Mouse (Mus musculus) embryonic fibroblast, embryonic 13.5 days (primary cell): ENCODE data around the gene Vmn1r53. TPM values are rescaled to one million over a fixed set of nuclear protein-coding genes. Genes with fewer than 3 reads are reported as not detected.
"Not testable (repeated sequence)": the region's sequence is repeated elsewhere in the genome, so short reads cannot be mapped to it uniquely, and the experiment has no call there.

Source experiments
- H3K27ac ChIP-seq: 2 replicates; pipeline ENCODE4 v1.5.1; 2012; ENCODE audit warnings: low read length, control low read depth, inconsistent platforms; ENCODE audit not compliant: insufficient read depth
- H3K4me1 ChIP-seq: 2 replicates; pipeline ENCODE4 v1.6.1; 2011; ENCODE audit warnings: low read length; ENCODE audit not compliant: control insufficient read depth, insufficient read depth
- H3K4me3 ChIP-seq: 2 replicates; pipeline ENCODE4 v1.5.1; 2011; ENCODE audit warnings: mild to moderate bottlenecking, control low read depth, low read length; ENCODE audit not compliant: insufficient read depth
- CTCF ChIP-seq: IDR thresholded peaks from 2 replicates; pipeline ENCODE4 v1.5.1; 2011; ENCODE audit warnings: mild to moderate bottlenecking, control low read depth, low read length, moderate library complexity, borderline replicate concordance; ENCODE audit not compliant: insufficient read depth
- POLR2A ChIP-seq: IDR thresholded peaks from 2 replicates; pipeline ENCODE4 v1.6.1; 2011; ENCODE audit warnings: low read depth, mild to moderate bottlenecking, control low read depth, low read length, moderate library complexity
- polyA plus RNA-seq: library from polyadenylated mRNA; stranded (reverse); fragments of >200 nt; gene quantifications from 2 replicates; pipeline ENCODE4 v1.2.4, GENCODE M21; 2011; ENCODE audit warnings: low read depth; ENCODE audit not compliant: missing spikeins, insufficient read length

Gene Vmn1r53
- not detected in 2 replicates for polyA plus RNA-seq

DNA sequence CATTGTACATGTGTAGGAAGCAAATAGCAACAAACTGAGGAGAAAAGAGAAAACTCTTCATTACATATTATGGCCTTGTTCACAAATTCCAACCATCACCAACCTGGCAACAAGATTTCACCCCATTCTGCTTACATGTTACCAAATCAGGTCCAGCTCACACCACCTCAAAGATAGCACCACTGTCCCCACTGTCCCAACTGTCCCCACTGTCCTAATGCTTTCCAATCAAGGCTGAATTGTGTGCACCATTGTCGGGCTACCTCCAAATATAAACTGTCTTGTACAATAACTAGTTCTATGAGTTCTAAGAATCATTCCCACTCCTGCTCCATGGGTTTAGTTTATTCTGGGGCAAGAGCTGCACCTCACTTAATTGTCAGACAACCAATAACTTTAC lies at the start of gene Vmn1r53:
Vmn1r53 (minus strand) TSS at position 101 of the 400 bp plus-strand sequence.
- Histone ChIP-seq H3K4me1 (no peaks in the 10 kb centered on the region), H3K27ac (no peak within 1 kb of the TSS), H3K4me3 (no peak within 1 kb of the TSS)
- TF ChIP-seq CTCF: no peak

DNA sequence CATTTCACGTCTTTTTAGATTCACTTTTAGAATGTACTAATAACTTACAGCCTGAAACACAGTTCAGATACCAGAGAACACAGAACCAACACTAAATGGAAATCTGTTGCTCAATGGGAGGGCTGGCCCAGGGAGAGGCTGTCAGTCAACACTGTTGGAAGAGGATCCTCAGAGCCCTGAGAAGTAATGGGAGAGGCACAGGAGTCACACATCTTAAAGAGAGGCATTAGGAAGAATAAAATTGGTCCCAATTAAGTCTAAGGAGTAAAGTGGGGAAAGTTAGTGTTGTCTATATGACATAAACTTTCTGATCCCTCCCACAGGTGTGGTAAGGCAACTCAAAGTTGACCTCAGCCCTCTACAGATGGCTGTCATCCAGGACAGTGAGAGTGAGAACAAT lies 21.8 kb upstream of the Vmn1r53 start, which contains the start of gene Vmn1r54:
Vmn1r54 (plus strand) TSS at position 301 of the 400 bp plus-strand sequence.
- no peak within 1 kb of the TSS for H3K4me3 ChIP-seq
- TF ChIP-seq CTCF (no peak), POLR2A (no peak)
- H3K4me1 ChIP-seq: no peaks in the 10 kb centered on the region
- H3K27ac ChIP-seq: no peak within 1 kb of the TSS

- TF ChIP-seq CTCF: no peak
- TF ChIP-seq POLR2A: no peak
- H3K4me1 ChIP-seq: no peaks in the 10 kb centered on the region
Observed at GRCm38 (mm10) chr6:90244019-90244418, 19.8 kb upstream of the Vmn1r53 start.

DNA sequence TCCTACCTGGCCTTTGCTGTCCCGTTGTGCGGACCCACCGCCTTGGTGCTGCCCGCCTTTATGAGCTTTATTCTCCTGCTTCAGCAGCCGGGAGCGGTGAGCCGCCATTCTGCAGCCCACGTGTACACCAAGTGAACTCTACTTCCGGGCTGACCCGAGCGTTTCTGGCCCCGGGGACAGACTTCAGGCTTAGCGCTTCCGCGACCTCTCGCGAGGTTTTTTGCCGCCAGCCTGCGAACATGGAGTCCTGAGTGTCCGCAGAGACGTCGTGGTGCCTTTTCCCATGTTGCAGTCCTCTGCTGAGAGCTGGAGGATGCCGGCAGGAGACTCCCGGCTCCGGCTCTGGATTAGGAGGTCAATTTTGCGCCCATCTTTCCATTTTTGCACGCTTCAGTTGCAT lies 8.4 kb upstream of the Vmn1r53 start:
- TF ChIP-seq POLR2A: no peak
- no peak for TF ChIP-seq CTCF
- Histone ChIP-seq H3K4me1 (no peaks in the 10 kb centered on the region), H3K4me3 (no peak overlapping the region), H3K27ac (no peak overlapping the region)

More at GRCm38 (mm10) chr6:90244019-90244418, 19.8 kb upstream of the Vmn1r53 start:
- Histone ChIP-seq H3K27ac (no peak overlapping the region), H3K4me3 (no peak overlapping the region)

GRCm38 (mm10) chr6:90232114-90232513 lies 7.9 kb upstream of the Vmn1r53 start:
- H3K27ac ChIP-seq, H3K4me1 ChIP-seq, H3K4me3 ChIP-seq: not testable (repeated sequence)

DNA sequence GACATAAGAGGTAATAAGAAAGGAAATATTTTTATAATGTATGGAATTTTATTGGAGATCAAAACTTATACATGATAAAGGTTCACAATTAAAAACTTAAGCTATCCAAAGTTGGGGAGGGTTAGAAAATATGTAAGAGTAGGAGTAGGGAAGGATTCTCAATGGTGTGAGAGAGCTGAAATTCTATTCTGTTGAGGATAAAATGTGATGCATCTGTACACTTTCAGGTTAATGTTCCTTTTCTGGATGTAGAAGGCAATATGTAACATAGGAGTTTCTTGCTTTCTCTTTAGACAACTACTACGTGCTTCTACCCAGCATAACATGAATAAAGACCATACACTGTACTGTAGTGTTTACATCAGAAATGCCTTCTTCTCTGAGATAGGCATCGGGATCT lies 21.7 kb downstream of the Vmn1r53 start, which contains the start of gene V1ra8:
V1ra8 (plus strand) TSS at position 301 of the 400 bp plus-strand sequence.
- H3K27ac ChIP-seq, H3K4me3 ChIP-seq, H3K4me1 ChIP-seq: not testable (repeated sequence)

- no peaks in the 10 kb centered on the region for H3K4me1 ChIP-seq
- no peak for TF ChIP-seq CTCF
- no peak for TF ChIP-seq POLR2A
- no peak within 1 kb of the TSS for H3K4me3 ChIP-seq
- H3K27ac ChIP-seq: no peak within 1 kb of the TSS
Observed at GRCm38 (mm10) chr6:90174508-90174907, 49.7 kb downstream of the Vmn1r53 start, which contains the start of gene Vmn1r52. Gene Vmn1r52, plus strand, starts transcription at chr6:90174808.

Other genes with a start within 250 kb of the Vmn1r53 start
- not detected in 2 replicates for gene Vmn1r47, start 208.3 kb downstream of the Vmn1r53 start, polyA plus RNA-seq
- not detected in 2 replicates for gene Vmn1r48, start 187.6 kb downstream of the Vmn1r53 start, polyA plus RNA-seq
- not detected in 2 replicates for gene Vmn1r49, start 145.9 kb downstream of the Vmn1r53 start, polyA plus RNA-seq
- not detected in 2 replicates for gene Vmn1r50, start 123.0 kb downstream of the Vmn1r53 start, polyA plus RNA-seq
- not detected in 2 replicates for gene Vmn1r51, start 101.8 kb downstream of the Vmn1r53 start, polyA plus RNA-seq
- gene Vmn1r52, start 49.6 kb downstream of the Vmn1r53 start, polyA plus RNA-seq: not detected in 2 replicates
- gene V1ra8, start 21.6 kb downstream of the Vmn1r53 start, polyA plus RNA-seq: not detected in 2 replicates
- gene Vmn1r54, start 21.9 kb upstream of the Vmn1r53 start, polyA plus RNA-seq: not detected in 2 replicates
- not detected in 2 replicates for gene BC048671, start 76.8 kb upstream of the Vmn1r53 start, polyA plus RNA-seq
- gene Chst13, start 100.7 kb upstream of the Vmn1r53 start, polyA plus RNA-seq: not detected in 2 replicates
- gene Uroc1, start 108.8 kb upstream of the Vmn1r53 start, polyA plus RNA-seq: not detected in 2 replicates
- 14.2 and 14.7 TPM in 2 replicates for gene Zxdc, start 145.1 kb upstream of the Vmn1r53 start, polyA plus RNA-seq
- gene Cfap100, start 204.4 kb upstream of the Vmn1r53 start, polyA plus RNA-seq: 0.95 and 3.1 TPM in 2 replicates
- gene Klf15, start 238.1 kb upstream of the Vmn1r53 start, polyA plus RNA-seq: 1.1 and 1.8 TPM in 2 replicates